Mouse (Mus musculus): Measurements from ENCODE around the gene Slc25a27. TPM values are rescaled to one million over a fixed set of nuclear protein-coding genes. Genes with fewer than 3 reads are reported as not detected.

The Slc25a27 gene
- polyA plus RNA-seq, 1 experiment from 2014 or later: 6.0 TPM

DNA sequence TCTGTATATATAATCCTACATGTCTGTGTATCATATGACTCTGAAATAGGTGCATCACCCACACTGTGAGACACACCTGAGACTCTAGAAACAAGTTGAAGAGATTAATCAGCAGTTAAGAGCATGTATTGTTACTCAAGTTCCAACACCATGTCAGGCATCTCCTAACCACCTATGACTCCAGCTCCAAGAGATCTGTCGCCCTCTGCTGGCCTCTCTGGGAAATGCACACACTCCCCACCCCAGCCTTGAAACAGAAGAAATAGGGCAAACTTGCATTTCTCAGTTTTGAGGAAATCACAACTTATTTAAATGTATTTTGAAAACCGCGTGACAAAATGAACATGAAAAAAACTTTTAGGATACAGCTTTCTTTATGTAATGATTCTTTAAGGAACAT, 60.3 kb downstream of the Slc25a27 start:
- 9% methylated on average over 3 of the region's 3 CpGs for WGBS
- no peak overlapping the region for H3K9ac ChIP-seq (ENCODE audit: low read depth, low read length)
- H3K27ac ChIP-seq (ENCODE audit: low read depth, low read length): no peak overlapping the region
- H3K4me3 ChIP-seq (ENCODE audit: low read depth, low read length): no peak overlapping the region
- no peaks in the 10 kb centered on the region for H3K9me3 ChIP-seq (ENCODE audit: control insufficient read depth, low read length)
- no peaks in the 10 kb centered on the region for H3K27me3 ChIP-seq (replicated peaks; ENCODE audit: control insufficient read depth, insufficient read depth, low read length)
- ATAC-seq (replicated peaks; ENCODE audit: low FRiP score) (no peak), DNase-seq (ENCODE audit: low spot score) (peak; percentile 61)
- no peaks in the 10 kb centered on the region for H3K36me3 ChIP-seq (ENCODE audit: control insufficient read depth, insufficient read depth, low read length)
- no peak overlapping the region for H3K4me2 ChIP-seq
- no peaks in the 10 kb centered on the region for H3K4me1 ChIP-seq (replicated peaks; ENCODE audit: control insufficient read depth, insufficient read depth, low read length)

DNA sequence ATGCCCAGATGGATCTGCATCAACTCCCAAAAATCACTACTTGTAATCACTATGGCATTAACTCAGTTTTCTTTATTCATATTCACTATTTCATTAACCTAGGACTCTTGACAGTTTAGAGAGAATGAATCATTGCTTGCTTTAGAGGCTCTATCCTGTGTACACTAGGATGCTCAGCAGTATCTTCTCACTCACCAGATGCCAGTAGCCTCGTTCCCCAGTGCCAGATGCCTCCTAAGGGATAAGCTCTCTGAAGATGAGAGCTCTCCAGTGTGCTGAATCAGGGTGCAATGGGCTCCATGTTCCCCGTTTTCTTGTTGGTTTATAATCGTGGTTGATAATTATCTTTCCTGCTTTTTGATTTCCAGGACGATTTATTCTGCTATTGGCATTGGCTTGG, 68.3 kb downstream of the Slc25a27 start:
- Histone ChIP-seq H3K36me3 (ENCODE audit: control insufficient read depth, insufficient read depth, low read length) (no peaks in the 10 kb centered on the region), H3K4me2 (no peak overlapping the region), H3K9ac (ENCODE audit: low read depth, low read length) (no peak overlapping the region), H3K4me1 (replicated peaks; ENCODE audit: control insufficient read depth, insufficient read depth, low read length) (no peaks in the 10 kb centered on the region), H3K27ac (ENCODE audit: low read depth, low read length) (no peak overlapping the region), H3K27me3 (replicated peaks; ENCODE audit: control insufficient read depth, insufficient read depth, low read length) (no peaks in the 10 kb centered on the region), H3K4me3 (ENCODE audit: low read depth, low read length) (no peak overlapping the region), H3K9me3 (ENCODE audit: control insufficient read depth, low read length) (no peaks in the 10 kb centered on the region)
- WGBS: 47% methylated on average over 4 of the region's 4 CpGs
- DNase-seq (ENCODE audit: low spot score) (no peak), ATAC-seq (replicated peaks; ENCODE audit: low FRiP score) (no peak)

DNA sequence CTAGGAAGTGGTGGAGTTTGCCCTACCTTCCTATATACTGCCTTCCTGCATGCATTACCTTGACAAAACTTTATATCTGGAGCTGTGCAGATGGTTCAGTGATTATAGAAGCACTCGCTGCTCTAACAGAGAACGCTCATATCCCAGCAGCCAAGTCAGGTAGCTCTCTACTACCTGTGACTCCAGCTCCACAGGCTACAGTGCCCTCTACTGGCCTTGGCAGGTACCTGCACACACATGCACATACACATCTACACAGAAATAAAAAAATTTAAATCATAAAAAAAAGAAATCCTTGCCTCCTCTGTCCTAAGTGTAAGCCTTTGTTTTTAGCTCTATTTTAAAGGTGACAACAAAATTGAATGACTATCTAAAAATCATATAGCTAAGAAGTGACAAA, 69.3 kb downstream of the Slc25a27 start:
- DNase-seq (ENCODE audit: low spot score): no peak
- WGBS: 91% methylated on average over 2 of the region's 2 CpGs
- H3K4me1 ChIP-seq (replicated peaks; ENCODE audit: control insufficient read depth, insufficient read depth, low read length): no peaks in the 10 kb centered on the region
- no peaks in the 10 kb centered on the region for H3K27me3 ChIP-seq (replicated peaks; ENCODE audit: control insufficient read depth, insufficient read depth, low read length)
- no peaks in the 10 kb centered on the region for H3K9me3 ChIP-seq (ENCODE audit: control insufficient read depth, low read length)
- H3K9ac ChIP-seq (ENCODE audit: low read depth, low read length): no peak overlapping the region
- H3K4me2 ChIP-seq: no peak overlapping the region
- ATAC-seq (replicated peaks; ENCODE audit: low FRiP score): no peak
- no peak overlapping the region for H3K4me3 ChIP-seq (ENCODE audit: low read depth, low read length)
- no peak overlapping the region for H3K27ac ChIP-seq (ENCODE audit: low read depth, low read length)
- H3K36me3 ChIP-seq (ENCODE audit: control insufficient read depth, insufficient read depth, low read length): no peaks in the 10 kb centered on the region

DNA sequence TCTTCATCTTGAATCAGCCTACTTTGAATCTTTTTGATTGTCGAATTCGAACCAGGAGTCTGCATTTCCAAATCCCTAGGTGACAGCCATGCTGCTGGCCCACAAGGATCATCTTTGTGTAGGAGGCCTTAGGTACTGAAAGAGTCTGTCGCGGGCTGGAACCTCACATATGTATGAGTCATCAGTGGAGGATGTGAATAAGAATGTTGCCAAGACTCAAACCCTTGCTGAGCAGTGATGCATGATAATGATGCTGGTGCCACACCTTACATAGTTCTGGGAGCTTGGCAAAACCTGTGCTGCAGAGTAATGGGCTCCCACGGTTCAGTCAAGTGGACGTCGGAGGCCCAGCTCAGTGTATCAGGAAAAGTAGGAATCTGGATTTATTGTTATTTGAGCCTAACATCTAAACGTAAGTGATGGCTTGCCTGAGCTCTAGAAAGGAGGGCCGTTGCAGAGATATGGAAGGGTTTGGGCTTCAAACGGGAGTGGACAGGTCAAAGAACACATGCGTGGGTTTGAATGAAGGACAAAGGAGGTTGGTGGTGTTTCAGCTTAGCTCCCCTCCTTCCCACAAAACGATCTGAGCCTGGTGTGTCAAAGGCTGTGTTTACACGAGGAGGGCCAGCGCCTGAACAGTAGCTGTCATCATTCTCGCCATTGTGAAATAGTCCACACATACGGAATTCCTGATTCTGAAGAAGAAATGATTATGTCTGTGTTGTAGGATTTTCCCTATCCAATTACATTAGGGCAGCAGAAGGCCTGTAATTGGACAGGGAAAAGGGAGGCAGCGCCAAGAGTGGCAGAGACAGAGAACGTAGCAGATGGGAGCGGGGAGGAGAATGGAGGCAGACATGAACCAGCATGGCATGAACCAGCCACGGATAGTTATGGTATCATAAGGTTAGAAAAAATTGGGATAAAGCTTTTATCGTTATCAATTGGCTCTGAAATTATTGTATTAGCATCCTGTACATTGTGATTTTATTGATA, 74.4 kb downstream of the Slc25a27 start:
- Histone ChIP-seq H3K9me3 (ENCODE audit: control insufficient read depth, low read length) (no peaks in the 10 kb centered on the region), H3K9ac (ENCODE audit: low read depth, low read length) (no peak overlapping the region), H3K4me3 (ENCODE audit: low read depth, low read length) (no peak overlapping the region), H3K4me2 (no peak overlapping the region), H3K27ac (ENCODE audit: low read depth, low read length) (no peak overlapping the region), H3K4me1 (replicated peaks; ENCODE audit: control insufficient read depth, insufficient read depth, low read length) (no peaks in the 10 kb centered on the region), H3K27me3 (replicated peaks; ENCODE audit: control insufficient read depth, insufficient read depth, low read length) (no peaks in the 10 kb centered on the region), H3K36me3 (ENCODE audit: control insufficient read depth, insufficient read depth, low read length) (no peaks in the 10 kb centered on the region)
- WGBS: 79% methylated on average over 21 of the region's 21 CpGs
- DNase-seq (ENCODE audit: low spot score) (no peak), ATAC-seq (replicated peaks; ENCODE audit: low FRiP score) (no peak)

Other genes starting within 250 kb of the Slc25a27 start
- gene Mep1a, start 164.4 kb downstream of the Slc25a27 start, polyA plus RNA-seq (2014; fragmentation: Nextera tagmentation; extraction: Ambion mirVana): not detected in 2 replicates
- 0.14 TPM in 1 of 2 replicates, not detected in the other for gene Ankrd66, start 123.6 kb downstream of the Slc25a27 start, polyA plus RNA-seq (2014; fragmentation: Nextera tagmentation; extraction: Ambion mirVana)
- 3.1 and 3.7 TPM in 2 replicates for gene Pla2g7, start 99.1 kb downstream of the Slc25a27 start, polyA plus RNA-seq (2014; fragmentation: Nextera tagmentation; extraction: Ambion mirVana)
- gene Tdrd6, start 36.9 kb downstream of the Slc25a27 start, polyA plus RNA-seq (2014; fragmentation: Nextera tagmentation; extraction: Ambion mirVana): 0.15 TPM in 1 of 2 replicates, not detected in the other
- gene Cyp39a1, start 211 bp upstream of the Slc25a27 start, polyA plus RNA-seq (2014; fragmentation: Nextera tagmentation; extraction: Ambion mirVana): 4.1 and 4.2 TPM in 2 replicates
- 2.8 and 3.4 TPM in 2 replicates for gene Rcan2, start 134.1 kb upstream of the Slc25a27 start, polyA plus RNA-seq (2014; fragmentation: Nextera tagmentation; extraction: Ambion mirVana)

All from liver, embryonic 11.5 days (tissue).